Mouse (Mus musculus) spleen, adult 12 weeks (tissue): ENCODE results near the gene Chd4.
A peak's percentile ranks its signal among the peaks of the same experiment; 100 is the strongest.
"Not testable (repeated sequence)": the region's sequence is repeated elsewhere in the genome, so short reads cannot be mapped to it uniquely, and the experiment has no call there.

Experiments
- DNase-seq: peaks from one replicate; pipeline ENCODE4 v3.0.0; 2022; ENCODE audit warnings: low spot score

Chd4 gene

DNA sequence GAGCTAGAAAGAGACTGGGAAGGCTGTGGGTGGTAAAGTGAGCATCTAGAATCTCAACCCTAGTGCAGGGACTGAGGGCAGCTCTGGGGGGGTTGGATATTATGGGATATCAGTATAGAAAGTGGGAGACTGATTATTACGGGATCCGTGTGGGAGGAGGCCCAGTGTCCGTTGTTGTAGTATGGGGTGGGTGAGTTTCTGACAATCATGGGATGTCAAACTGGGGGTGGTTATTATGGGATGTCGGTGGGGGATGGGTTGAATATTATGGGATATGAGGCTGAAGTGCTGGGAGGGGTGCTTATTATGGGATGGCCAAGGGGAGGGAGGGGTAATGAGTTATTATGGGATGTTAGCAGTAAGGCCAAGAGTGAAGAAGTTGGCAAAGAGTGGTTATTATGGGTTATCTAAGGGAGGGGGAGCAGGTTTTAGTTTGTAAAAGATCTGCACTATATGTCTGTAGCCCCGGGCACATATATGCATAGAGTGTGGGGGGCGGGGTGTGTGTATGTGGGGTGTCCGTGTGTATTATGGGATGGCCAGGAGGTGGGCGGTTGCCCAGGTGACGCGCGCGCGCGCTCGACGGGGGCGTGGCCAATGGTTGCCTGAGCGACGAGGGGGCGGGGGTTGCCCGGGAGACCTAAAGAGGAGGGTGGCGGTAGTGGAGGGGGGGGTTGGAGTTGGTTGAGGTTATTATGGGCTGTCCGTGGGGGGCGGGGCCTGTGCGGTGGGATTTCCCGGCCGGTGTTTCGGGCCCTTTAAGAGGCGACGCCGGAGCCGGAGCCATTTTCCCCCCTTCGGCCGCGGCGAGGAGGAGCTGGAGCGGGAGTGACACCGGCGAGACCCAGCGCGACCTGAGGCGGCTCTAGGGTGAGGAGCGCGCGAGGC lies at the start of gene Chd4:
TSS of gene Chd4 (plus strand) at position 591 of the 888 bp plus-strand sequence.
- peak; percentile 80 for DNase-seq

- peak; percentile 53 for DNase-seq
Measured at GRCm38 (mm10) chr6:125046691-125047090, 49.1 kb upstream of the Chd4 start.

DNA sequence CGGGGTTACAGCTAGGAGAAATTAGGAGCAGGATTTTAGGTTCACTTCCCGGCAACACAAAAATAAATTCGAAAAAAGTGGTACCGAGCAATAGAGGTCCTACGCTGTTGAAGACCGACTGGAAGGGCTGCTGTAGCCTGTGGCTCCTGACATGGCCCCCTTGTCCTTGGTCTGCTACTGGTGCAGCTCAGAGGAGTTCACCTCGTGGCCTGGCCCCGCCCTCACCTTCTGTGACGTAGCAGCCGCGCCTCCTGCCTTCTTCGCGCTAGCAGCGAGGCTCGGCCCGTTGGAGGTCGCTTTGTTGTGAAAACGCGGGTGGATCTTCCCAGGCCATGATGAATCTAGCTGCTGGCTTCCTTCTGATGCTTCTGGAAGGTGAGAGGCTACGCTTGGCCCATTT lies 46.1 kb upstream of the Chd4 start, which contains the start of gene Acrbp:
TSS of gene Acrbp (plus strand) at position 12 of the 400 bp plus-strand sequence.
- no peak for DNase-seq

- DNase-seq = no peak
Measured at GRCm38 (mm10) chr6:125051237-125051636, 44.5 kb upstream of the Chd4 start.

DNA sequence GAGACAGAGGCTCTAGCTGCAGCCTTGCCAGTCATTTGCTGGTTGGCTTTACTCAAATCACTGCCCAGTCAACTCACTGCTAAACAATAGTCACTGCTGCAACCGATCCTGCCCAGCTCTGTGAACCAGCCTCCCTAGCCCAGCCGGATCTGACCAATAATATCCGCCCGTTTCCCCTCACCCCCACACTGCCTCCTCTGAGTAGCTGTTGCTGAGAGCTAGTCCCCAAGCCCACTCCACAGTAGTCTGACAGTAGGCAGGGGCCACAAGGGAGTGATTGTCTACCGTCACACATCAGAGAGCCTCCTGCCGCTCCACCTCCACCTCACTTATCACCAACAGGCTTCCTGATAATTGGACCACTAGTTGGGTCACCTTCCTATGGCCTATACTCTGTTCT lies 34.3 kb upstream of the Chd4 start:
- no peak for DNase-seq

GRCm38 (mm10) chr6:125062511-125062910 lies 33.3 kb upstream of the Chd4 start:
- no peak for DNase-seq

DNA sequence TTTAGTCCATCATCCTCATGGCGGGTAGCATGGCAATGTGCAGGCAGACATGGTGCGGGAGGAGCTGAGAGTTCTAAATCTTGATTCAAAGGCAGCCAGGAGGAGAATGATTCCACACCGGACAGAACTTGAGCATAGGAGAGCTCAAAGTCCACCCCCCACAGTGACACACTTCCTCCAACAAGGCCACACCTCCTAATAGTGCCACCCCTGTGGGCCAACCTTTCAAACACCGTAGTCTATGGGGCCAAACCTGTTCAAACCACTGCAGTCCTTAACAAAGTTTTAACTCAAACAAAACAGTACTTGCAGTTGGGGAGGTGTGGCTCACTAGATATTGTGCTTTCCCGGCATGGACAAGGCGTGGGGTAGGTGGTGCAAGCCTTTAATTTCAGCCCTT lies 31.9 kb upstream of the Chd4 start:
- no peak for DNase-seq

DNA sequence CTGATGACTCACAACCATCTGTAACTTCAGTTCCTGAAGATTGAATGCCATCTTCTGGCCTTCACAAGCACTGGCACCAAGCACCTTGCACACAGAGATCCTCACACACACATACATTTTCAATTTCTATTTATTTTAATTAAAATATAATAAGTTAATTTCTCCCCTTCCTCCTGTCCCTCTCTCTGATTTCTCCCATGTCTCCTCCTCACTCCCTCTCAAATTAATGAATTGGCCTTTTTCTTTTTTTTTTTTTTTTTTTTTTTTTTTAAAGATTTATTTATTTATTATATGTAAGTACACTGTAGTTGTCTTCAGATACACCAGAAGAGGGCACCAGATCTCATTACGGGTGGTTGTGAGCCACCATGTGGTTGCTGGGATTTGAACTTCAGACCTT lies 30.6 kb upstream of the Chd4 start:
- DNase-seq = not testable (repeated sequence)

DNA sequence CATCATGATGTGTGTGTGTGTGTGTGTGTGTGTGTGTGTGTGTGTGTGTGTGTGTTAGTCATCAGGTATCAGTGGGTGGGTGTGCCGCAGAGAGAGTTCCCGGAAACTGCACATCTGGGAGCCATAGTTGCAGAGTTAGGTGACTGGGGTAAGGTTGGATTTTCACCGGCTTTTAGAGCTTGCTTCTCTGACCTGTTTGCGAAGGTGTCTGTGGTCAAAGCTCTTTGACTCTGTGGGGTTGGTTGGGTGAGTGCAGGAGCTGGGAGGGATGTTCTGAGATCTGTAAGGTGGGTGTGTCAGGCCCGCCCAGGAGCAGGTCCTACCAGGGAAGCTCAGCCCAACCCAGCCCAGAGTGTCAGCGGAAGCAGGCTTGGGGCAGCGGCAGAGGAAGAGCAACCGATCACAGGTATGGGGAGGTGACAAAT lies 28.2 kb upstream of the Chd4 start, which contains the start of gene Lpar5:
TSS of gene Lpar5 (plus strand) at position 350 of the 425 bp plus-strand sequence.
- DNase-seq = no peak

GRCm38 (mm10) chr6:125071170-125071895 lies 24.4 kb upstream of the Chd4 start:
- peak; percentile 51 for DNase-seq

- no peak for DNase-seq
Measured at GRCm38 (mm10) chr6:125071896-125072279, 23.9 kb upstream of the Chd4 start.

DNA sequence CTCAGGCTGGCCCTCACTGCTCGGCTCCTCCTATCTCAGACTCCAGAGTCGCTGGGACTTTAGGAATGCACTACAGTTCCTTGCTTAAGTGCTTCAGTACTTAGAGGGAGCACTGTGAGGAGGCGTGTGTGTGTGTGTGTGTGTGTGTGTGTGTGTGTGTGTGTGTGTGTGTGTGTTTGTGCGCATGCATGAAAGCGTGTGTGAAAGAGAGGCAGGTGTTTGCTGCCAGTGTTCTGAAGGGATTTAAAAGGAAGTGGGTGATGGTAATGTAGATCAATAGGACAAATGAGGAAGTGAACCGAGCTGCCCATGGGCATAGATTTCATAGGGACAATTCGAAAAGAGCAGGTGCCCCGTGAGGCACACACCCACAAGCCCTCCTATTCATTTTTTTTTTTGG lies 22.0 kb upstream of the Chd4 start:
- no peak for DNase-seq

DNA sequence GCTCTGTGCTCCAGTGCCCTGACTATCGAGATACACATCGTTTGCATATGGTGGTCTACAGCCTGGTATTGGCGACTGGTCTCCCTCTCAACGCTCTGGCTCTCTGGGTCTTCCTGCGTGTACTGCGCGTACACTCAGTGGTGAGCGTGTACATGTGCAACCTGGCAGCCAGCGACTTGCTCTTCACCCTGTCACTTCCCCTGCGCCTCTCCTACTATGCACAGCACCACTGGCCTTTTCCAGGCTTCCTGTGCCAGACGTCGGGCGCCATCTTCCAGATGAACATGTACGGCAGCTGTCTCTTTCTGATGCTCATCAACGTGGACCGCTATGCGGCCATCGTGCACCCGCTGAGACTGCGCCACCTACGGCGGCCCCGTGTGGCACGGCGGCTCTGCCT lies 14.4 kb upstream of the Chd4 start:
- no peak for DNase-seq

- DNase-seq = no peak
Measured at GRCm38 (mm10) chr6:125081797-125082560, 13.8 kb upstream of the Chd4 start.

DNA sequence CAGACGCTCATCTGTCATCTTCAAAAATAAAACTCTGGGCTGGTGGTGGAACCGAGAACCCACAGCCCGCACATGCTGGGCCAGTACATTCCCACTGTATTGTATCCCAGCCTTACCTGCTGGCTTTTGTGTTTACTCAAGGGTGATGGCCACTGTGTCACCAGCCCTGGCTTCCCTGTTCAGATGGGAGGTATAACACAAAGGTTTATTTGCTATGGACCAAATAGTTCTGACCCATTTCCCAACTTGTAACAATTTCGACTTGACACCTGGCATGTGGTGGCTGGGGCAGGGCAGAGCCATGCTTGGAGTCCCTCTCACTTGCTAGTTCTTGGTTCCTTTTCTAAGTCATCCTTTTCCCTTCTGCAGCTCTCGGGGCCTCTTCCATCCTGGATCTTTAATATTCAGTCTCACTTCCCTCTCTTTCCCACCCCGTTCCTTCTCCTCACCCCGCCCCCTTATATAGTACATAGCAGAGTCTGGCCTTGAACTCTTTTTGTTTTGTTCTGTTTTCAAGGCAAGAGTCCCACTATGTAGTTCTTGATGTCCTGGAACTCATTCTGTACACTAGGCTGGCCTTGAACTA lies 12.9 kb upstream of the Chd4 start:
- no peak for DNase-seq

GRCm38 (mm10) chr6:125084424-125084823 lies 11.4 kb upstream of the Chd4 start:
- no peak for DNase-seq

DNA sequence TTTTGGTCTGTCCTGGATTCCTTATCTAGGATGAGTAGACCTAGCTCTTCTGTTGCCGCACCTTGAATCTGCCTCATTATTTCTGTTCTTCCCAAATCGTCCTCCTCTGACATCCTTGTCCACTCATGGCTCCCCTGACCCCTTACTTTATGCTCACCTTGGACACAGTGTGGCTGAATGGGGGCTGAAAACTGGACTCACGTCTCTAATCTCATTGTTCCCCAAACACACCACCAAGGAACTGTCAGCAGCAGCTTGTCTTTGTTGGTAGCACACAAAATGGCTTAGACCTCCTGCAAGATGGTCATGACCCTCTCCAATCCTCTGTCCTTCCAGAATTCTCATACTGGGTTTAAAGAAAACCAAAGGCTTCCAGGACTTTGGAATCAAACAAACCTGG lies 7.8 kb upstream of the Chd4 start:
- DNase-seq = no peak

- DNase-seq = no peak
Measured at GRCm38 (mm10) chr6:125088561-125089321, 7.0 kb upstream of the Chd4 start.

- DNase-seq = no peak
Measured at GRCm38 (mm10) chr6:125089521-125090321, 6.1 kb upstream of the Chd4 start.

DNA sequence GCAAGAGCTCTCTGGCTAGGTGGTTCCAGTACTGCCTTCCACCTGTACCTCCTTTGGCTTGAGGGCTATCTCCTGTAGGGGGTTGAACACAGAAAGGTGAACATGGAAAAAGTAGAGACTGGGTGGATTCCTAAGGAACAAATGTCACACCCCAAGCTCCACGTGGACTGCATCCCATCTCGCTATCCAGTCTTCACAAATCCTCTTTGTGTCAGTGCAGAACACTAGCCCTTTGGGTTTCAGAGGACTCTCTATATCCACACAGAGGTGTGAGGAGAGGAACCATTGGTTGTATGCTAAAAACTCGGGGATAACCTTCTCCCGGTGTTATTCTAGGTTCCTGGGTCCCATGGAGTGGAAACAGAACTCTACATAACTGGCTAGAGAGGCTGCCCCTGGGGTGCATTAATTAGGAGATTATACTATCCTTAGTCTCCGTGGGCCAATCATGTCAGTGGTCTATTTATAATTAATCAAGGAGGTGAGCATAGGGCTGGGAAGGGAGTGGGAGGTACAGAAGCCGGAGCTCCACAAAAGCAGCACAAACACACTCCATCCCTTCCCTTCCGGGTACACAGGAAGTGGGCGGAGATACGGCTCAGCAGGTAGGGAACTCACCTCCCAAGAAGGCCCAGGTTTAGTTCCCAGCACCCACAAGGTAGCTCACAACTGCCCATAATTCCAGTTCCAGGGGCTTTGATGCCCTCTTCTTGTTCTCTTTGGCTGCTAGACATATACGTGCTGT lies 5.3 kb upstream of the Chd4 start:
- DNase-seq = no peak
